Mouse (Mus musculus) small intestine, adult 2 months (tissue): ENCODE measurements around the gene Lama5.

ENCODE experiments used
- CTCF ChIP-seq: fragments of 200-500 bp; IDR thresholded peaks from 2 replicates; pipeline ENCODE4 v1.5.1; 2012; ENCODE audit warnings: low read depth, mild to moderate bottlenecking, control low read depth, inconsistent platforms, low read length, moderate library complexity, mixed read lengths; ENCODE audit not compliant: insufficient replicate concordance, insufficient read length; ENCODE audit errors: extremely low read depth
- POLR2A ChIP-seq: fragments of 200-500 bp; IDR thresholded peaks from 2 replicates; pipeline ENCODE4 v1.6.1; 2012; ENCODE audit warnings: low read depth, mild to moderate bottlenecking, control low read depth, inconsistent platforms, low read length, moderate library complexity

GRCm38 (mm10) chr2:180274523-180274922, 48.9 kb upstream of the Lama5 start:
- TF ChIP-seq POLR2A (no peak), CTCF (no peak)
